Mouse (Mus musculus) embryonic facial prominence, embryonic 13.5 days (tissue): ENCODE results near the gene Zkscan4. TPM values are rescaled to one million over a fixed set of nuclear protein-coding genes. Genes with fewer than 3 reads are reported as not detected.
A peak's percentile ranks its signal among the peaks of the same experiment; 100 is the strongest.
"Not testable (repeated sequence)": the region's sequence is repeated elsewhere in the genome, so short reads cannot be mapped to it uniquely, and the experiment has no call there.

ENCODE experiments used
- ATAC-seq: fragments of 200-750 bp; cut with Nextera tagmentation; 2 replicates; pipeline ENCODE4 v1.8.0; 2017; ENCODE audit warnings: low read depth; ENCODE audit not compliant: insufficient number of reproducible peaks, insufficient read depth, low FRiP score, low TSS enrichment
- H3K27ac ChIP-seq: fragments of 300-500 bp; sonication (generic); 2 replicates; pipeline ENCODE4 v1.5.1; 2015; ENCODE audit warnings: moderate library complexity, mild to moderate bottlenecking, inconsistent platforms
- H3K27me3 ChIP-seq: fragments of 300-500 bp; sonication (generic); 2 replicates; pipeline ENCODE4 v1.6.1; 2015; ENCODE audit warnings: mild to moderate bottlenecking, inconsistent platforms
- H3K36me3 ChIP-seq: fragments of 300-500 bp; sonication (generic); 2 replicates; pipeline ENCODE4 v1.6.1; 2015; ENCODE audit warnings: mild to moderate bottlenecking, inconsistent platforms
- H3K4me1 ChIP-seq: fragments of 300-500 bp; sonication (generic); 2 replicates; pipeline ENCODE4 v1.6.1; 2015; ENCODE audit warnings: inconsistent platforms
- H3K4me2 ChIP-seq: fragments of 300-500 bp; sonication (generic); 2 replicates; pipeline ENCODE4 v1.6.1; 2015; ENCODE audit warnings: moderate library complexity, mild to moderate bottlenecking, inconsistent platforms
- H3K4me3 ChIP-seq: fragments of 300-500 bp; sonication (generic); 2 replicates; pipeline ENCODE4 v1.5.1; 2015; ENCODE audit warnings: mild to moderate bottlenecking, inconsistent platforms
- H3K9ac ChIP-seq: fragments of 300-500 bp; sonication (generic); 2 replicates; pipeline ENCODE4 v1.6.1; 2015; ENCODE audit warnings: mild to moderate bottlenecking, inconsistent platforms
- H3K9me3 ChIP-seq: fragments of 300-500 bp; sonication (generic); 2 replicates; pipeline ENCODE4 v1.6.1; 2016; ENCODE audit warnings: inconsistent platforms
- WGBS: fragments of 180-500 bp; shearing (Covaris S2); methylation state at CpG from one replicate; pipeline ENCODE4 v1.1.7; 2015; ENCODE audit warnings: mixed read lengths; 5-methylcytosine and 5-hydroxymethylcytosine counted together
- polyA plus RNA-seq: library from polyadenylated mRNA; unstranded; fragments of >200 nt; fragmentation: Nextera tagmentation; extraction: Ambion mirVana; gene quantifications from 2 replicates; pipeline ENCODE4 v1.2.1, GENCODE M21; 2015

The Zkscan4 gene
- polyA plus RNA-seq = 4.6 and 5.0 TPM in 2 replicates

GRCm38 (mm10) chr13:21478759-21479670 is at the start of gene Zkscan4, which contains the start of gene Gm10065:
TSS of gene Zkscan4 (plus strand) at chr13:21478907.
TSS of gene Gm10065 (minus strand) at chr13:21479441.
- 2% methylated on average over 31 of the region's 31 CpGs for WGBS
- Histone ChIP-seq H3K4me3 (peak within 1 kb of the TSS; percentile 61), H3K9ac (peak within 1 kb of the TSS; percentile 78), H3K4me2 (peak within 1 kb of the TSS; percentile 66), H3K4me1 (peaks cover 11% of the 10 kb centered on the region; the same call in 1 of the 2 replicates), H3K27ac (peak within 1 kb of the TSS; percentile 77)
- not testable (repeated sequence) for H3K36me3 ChIP-seq, H3K9me3 ChIP-seq, H3K27me3 ChIP-seq
- peak; percentile 62 for ATAC-seq

GRCm38 (mm10) chr13:21435476-21435875 is 43.2 kb upstream of the Zkscan4 start:
- H3K4me3 ChIP-seq = no peak overlapping the region
- H3K4me2 ChIP-seq = no peak overlapping the region
- no peaks in the 10 kb centered on the region for H3K9me3 ChIP-seq
- H3K27ac ChIP-seq = no peak overlapping the region
- H3K27me3 ChIP-seq = no peaks in the 10 kb centered on the region
- H3K36me3 ChIP-seq = no peaks in the 10 kb centered on the region
- WGBS = 91% methylated on average over 4 of the region's 4 CpGs
- ATAC-seq = no peak
- no peaks in the 10 kb centered on the region for H3K4me1 ChIP-seq
- H3K9ac ChIP-seq = no peak overlapping the region

- H3K4me1 ChIP-seq = 0 out of 2 replicates have a peak, but pooled peaks cover 4% of the 10 kb centered on the region
- under 1% methylated on average over 32 of the region's 32 CpGs for WGBS
- peak within 1 kb of the TSS; percentile 80 for H3K9ac ChIP-seq
- peak within 1 kb of the TSS; percentile 74 for H3K4me2 ChIP-seq
- H3K9me3 ChIP-seq = no peaks in the 10 kb centered on the region
- H3K36me3 ChIP-seq = peaks cover 29% of the 10 kb centered on the region
- H3K4me3 ChIP-seq = peak within 1 kb of the TSS; percentile 61
- H3K27me3 ChIP-seq = no peaks in the 10 kb centered on the region
- peak within 1 kb of the TSS; percentile 80 for H3K27ac ChIP-seq
- ATAC-seq = peak; percentile 62
Measured at GRCm38 (mm10) chr13:21440503-21441206, 38.1 kb upstream of the Zkscan4 start, which contains the start of gene Pgbd1. TSS of gene Pgbd1 (minus strand) at chr13:21441058.

- Histone ChIP-seq H3K9ac (peak overlapping the region; percentile 80), H3K4me1 (0 out of 2 replicates have a peak, but pooled peaks cover 4% of the 10 kb centered on the region), H3K27ac (peak overlapping the region; percentile 80), H3K36me3 (peaks cover 33% of the 10 kb centered on the region), H3K9me3 (no peaks in the 10 kb centered on the region), H3K4me3 (peak overlapping the region; percentile 61), H3K4me2 (peak overlapping the region; percentile 74), H3K27me3 (no peaks in the 10 kb centered on the region)
- WGBS = 16% methylated on average over 10 of the region's 10 CpGs
- no peak for ATAC-seq
Measured at GRCm38 (mm10) chr13:21441207-21441572, 37.5 kb upstream of the Zkscan4 start.

- no peaks in the 10 kb centered on the region for H3K27me3 ChIP-seq
- WGBS = 92% methylated on average over 9 of the region's 9 CpGs
- no peak overlapping the region for H3K27ac ChIP-seq
- peaks cover 68% of the 10 kb centered on the region for H3K36me3 ChIP-seq
- H3K4me1 ChIP-seq = 0 out of 2 replicates have a peak, but pooled peaks cover under 1% of the 10 kb centered on the region
- H3K9ac ChIP-seq = no peak overlapping the region
- ATAC-seq = no peak
- H3K4me3 ChIP-seq = no peak overlapping the region
- no peaks in the 10 kb centered on the region for H3K9me3 ChIP-seq
- no peak overlapping the region for H3K4me2 ChIP-seq
Measured at GRCm38 (mm10) chr13:21446796-21447195, 31.9 kb upstream of the Zkscan4 start.

- Histone ChIP-seq H3K4me3 (no peak overlapping the region), H3K36me3 (peaks cover 65% of the 10 kb centered on the region), H3K27me3 (no peaks in the 10 kb centered on the region), H3K4me2 (no peak overlapping the region), H3K27ac (no peak overlapping the region), H3K9ac (no peak overlapping the region), H3K4me1 (peaks cover 11% of the 10 kb centered on the region; the same call in 1 of the 2 replicates), H3K9me3 (no peaks in the 10 kb centered on the region)
- 75% methylated on average over 16 of the region's 16 CpGs for WGBS
- no peak for ATAC-seq
Measured at GRCm38 (mm10) chr13:21447856-21448614, 30.7 kb upstream of the Zkscan4 start.

- ATAC-seq = no peak
- H3K4me3 ChIP-seq = peak overlapping the region; percentile 74
- H3K9me3 ChIP-seq = no peaks in the 10 kb centered on the region
- peak overlapping the region; percentile 80 for H3K27ac ChIP-seq
- H3K27me3 ChIP-seq = peaks cover 9% of the 10 kb centered on the region; the same call in 1 of the 2 replicates
- H3K4me1 ChIP-seq = peaks cover 11% of the 10 kb centered on the region; the same call in 1 of the 2 replicates
- H3K36me3 ChIP-seq = peaks cover 21% of the 10 kb centered on the region
- 3% methylated on average over 13 of the region's 13 CpGs for WGBS
- H3K9ac ChIP-seq = peak overlapping the region; percentile 83
- H3K4me2 ChIP-seq = peak overlapping the region; percentile 77
Measured at GRCm38 (mm10) chr13:21453042-21453441, 25.7 kb upstream of the Zkscan4 start.

- H3K27ac ChIP-seq = peak within 1 kb of the TSS; percentile 80
- whole genome bisulfite sequencing = under 1% methylated on average over 23 of the region's 23 CpGs
- H3K27me3 ChIP-seq = peaks cover 9% of the 10 kb centered on the region; the same call in 1 of the 2 replicates
- ATAC-seq = peak; percentile 76; the same call in 1 of the 2 replicates
- peak within 1 kb of the TSS; percentile 74 for H3K4me3 ChIP-seq
- no peaks in the 10 kb centered on the region for H3K9me3 ChIP-seq
- peak within 1 kb of the TSS; percentile 83 for H3K9ac ChIP-seq
- H3K4me2 ChIP-seq = peak within 1 kb of the TSS; percentile 77
- H3K4me1 ChIP-seq = peaks cover 11% of the 10 kb centered on the region; the same call in 1 of the 2 replicates
- peaks cover 17% of the 10 kb centered on the region; the same call in 1 of the 2 replicates for H3K36me3 ChIP-seq
Measured at GRCm38 (mm10) chr13:21453449-21453848, 25.3 kb upstream of the Zkscan4 start, which contains the start of gene Zscan26. TSS of gene Zscan26 (minus strand) at chr13:21453730.

GRCm38 (mm10) chr13:21454133-21454532 is 24.6 kb upstream of the Zkscan4 start:
- Histone ChIP-seq H3K9me3 (no peaks in the 10 kb centered on the region), H3K4me3 (no peak overlapping the region), H3K4me2 (0 out of 2 replicates have a peak overlapping the region, but pooled peaks have one; percentile 77), H3K27ac (no peak overlapping the region), H3K9ac (no peak overlapping the region), H3K4me1 (peaks cover 11% of the 10 kb centered on the region; the same call in 1 of the 2 replicates), H3K27me3 (peaks cover 9% of the 10 kb centered on the region; the same call in 1 of the 2 replicates), H3K36me3 (peaks cover 10% of the 10 kb centered on the region; the same call in 1 of the 2 replicates)
- 88% methylated on average over 3 of the region's 3 CpGs for WGBS
- no peak for ATAC-seq

- no peak overlapping the region for H3K4me3 ChIP-seq
- H3K9me3 ChIP-seq = no peaks in the 10 kb centered on the region
- H3K36me3 ChIP-seq = peaks cover 5% of the 10 kb centered on the region; the same call in 1 of the 2 replicates
- no peak overlapping the region for H3K9ac ChIP-seq
- ATAC-seq = peak; percentile 32; the same call in 1 of the 2 replicates
- H3K27ac ChIP-seq = no peak overlapping the region
- 12% methylated on average over 4 of the region's 4 CpGs for WGBS
- no peak overlapping the region for H3K4me2 ChIP-seq
- peaks cover 11% of the 10 kb centered on the region; the same call in 1 of the 2 replicates for H3K4me1 ChIP-seq
- H3K27me3 ChIP-seq = peaks cover 9% of the 10 kb centered on the region; the same call in 1 of the 2 replicates
Measured at GRCm38 (mm10) chr13:21456347-21456746, 22.4 kb upstream of the Zkscan4 start.
